ENCODE assay signal across 19 mouse cellular contexts in the genomic region with DNA sequence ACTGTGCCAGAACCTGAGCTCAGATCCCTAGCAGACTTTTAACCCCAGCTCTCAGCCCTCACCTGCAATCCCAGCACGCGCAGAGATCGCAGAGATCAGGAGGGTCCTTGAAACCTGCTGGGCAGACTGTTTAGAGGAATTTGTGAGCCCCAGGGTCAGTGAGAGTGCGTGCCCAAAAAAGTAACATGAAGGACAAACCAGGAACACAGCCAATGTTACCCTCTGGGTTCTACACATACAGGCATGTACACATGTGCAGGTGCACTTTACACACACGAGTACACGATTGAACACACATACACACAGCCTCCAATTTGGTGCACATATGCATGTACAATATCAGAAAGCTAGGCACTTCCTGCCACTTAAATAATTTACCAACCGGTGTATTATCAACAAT.
A peak's percentile ranks its signal among the peaks of the same experiment; 100 is the strongest.
DNase-seq lines count a peak whose midpoint lies in the region; ATAC-seq lines count a peak whose summit lies in the region.
"Had no signal": no experiment of that assay in that cellular context is flagged by ENCODE, and none has a peak within 500 bp of the region (broad histone marks: within the 10 kb centered on the region; RNA-seq: fewer than 3 reads in every experiment).

No protein-coding gene starts in this region.

- no peak overlapping the region for H3K9ac ChIP-seq in hindbrain, embryonic 15.5 days
- H3K9ac ChIP-seq in midbrain, embryonic 15.5 days = no peak overlapping the region
- H3K9ac ChIP-seq: embryonic facial prominence, embryonic 12.5 days; forebrain, postnatal 0 days; heart, embryonic 15.5 days; limb, embryonic 15.5 days; liver, postnatal 0 days; stomach, embryonic 15.5 days had no signal

- H3K27ac ChIP-seq in hindbrain, embryonic 10.5 days = peak overlapping the region; percentile 56
- H3K27ac ChIP-seq in hindbrain, embryonic 15.5 days (replicated peaks) = peak overlapping the region; percentile 74
- peak overlapping the region; percentile 71 for H3K27ac ChIP-seq in midbrain, embryonic 15.5 days
- H3K27ac ChIP-seq: embryonic facial prominence, embryonic 12.5 days; gastrocnemius, adult 2 months; heart, embryonic 15.5 days; limb, embryonic 15.5 days; macrophage; stomach, embryonic 15.5 days had no signal

- 35% methylated on average over 7 of the region's 7 CpGs for WGBS in hindbrain, embryonic 10.5 days
- 37% methylated on average over 7 of the region's 7 CpGs for WGBS in hindbrain, embryonic 15.5 days
- WGBS in midbrain, embryonic 15.5 days = 48% methylated on average over 7 of the region's 7 CpGs

- H3K36me3 ChIP-seq in hindbrain, embryonic 10.5 days = no peaks in the 10 kb centered on the region
- no peaks in the 10 kb centered on the region for H3K36me3 ChIP-seq in hindbrain, embryonic 15.5 days
- H3K36me3 ChIP-seq in midbrain, embryonic 15.5 days (replicated peaks) = no peaks in the 10 kb centered on the region
- H3K36me3 ChIP-seq: embryonic facial prominence, embryonic 12.5 days; heart, embryonic 15.5 days; limb, embryonic 15.5 days; stomach, embryonic 15.5 days had no signal

- peaks cover 20% of the 10 kb centered on the region for H3K4me1 ChIP-seq in hindbrain, embryonic 10.5 days (replicated peaks)
- H3K4me1 ChIP-seq in hindbrain, embryonic 15.5 days (replicated peaks) = peaks cover 21% of the 10 kb centered on the region
- peaks cover 22% of the 10 kb centered on the region for H3K4me1 ChIP-seq in midbrain, embryonic 15.5 days
- H3K4me1 ChIP-seq: embryonic facial prominence, embryonic 12.5 days; limb, embryonic 15.5 days; stomach, embryonic 15.5 days had no signal

- no peaks in the 10 kb centered on the region for H3K27me3 ChIP-seq in hindbrain, embryonic 10.5 days (ENCODE audit: insufficient read depth, poor library complexity, severe bottlenecking)
- H3K27me3 ChIP-seq in hindbrain, embryonic 15.5 days = no peaks in the 10 kb centered on the region
- H3K27me3 ChIP-seq in midbrain, embryonic 15.5 days (replicated peaks) = no peaks in the 10 kb centered on the region
- H3K27me3 ChIP-seq: embryonic facial prominence, embryonic 12.5 days; heart, embryonic 15.5 days; limb, embryonic 15.5 days; stomach, embryonic 15.5 days had no signal

- DNase-seq in embryo, embryonic 10.5 days (ENCODE audit: low spot score) = peak; percentile 3
- no peak for DNase-seq in embryo, embryonic 9.5 days (ENCODE audit: extremely low spot score)
- DNase-seq in hindbrain, embryonic 10.5 days (ENCODE audit: low spot score) = no peak
- DNase-seq in thymus, postnatal 10 days (ENCODE audit: low spot score in 2 of 2) = no peak
- no peak for DNase-seq in right cerebral cortex, adult 18-20 months
- DNase-seq: kidney, adult 8-10 months; liver, postnatal 0 days; spleen, adult 18-20 months; thymus, postnatal 14 days had no signal

- no peak overlapping the region for H3K4me2 ChIP-seq in hindbrain, embryonic 15.5 days
- no peak overlapping the region for H3K4me2 ChIP-seq in midbrain, embryonic 15.5 days
- H3K4me2 ChIP-seq: embryonic facial prominence, embryonic 12.5 days; heart, embryonic 15.5 days; limb, embryonic 15.5 days; stomach, embryonic 15.5 days had no signal

- H3K4me3 ChIP-seq in hindbrain, embryonic 10.5 days = no peak overlapping the region
- no peak overlapping the region for H3K4me3 ChIP-seq in hindbrain, embryonic 15.5 days
- H3K4me3 ChIP-seq in midbrain, embryonic 15.5 days = no peak overlapping the region
- H3K4me3 ChIP-seq: embryonic facial prominence, embryonic 12.5 days; gastrocnemius, adult 2 months; heart, embryonic 15.5 days; limb, embryonic 15.5 days; stomach, embryonic 15.5 days had no signal

- H3K9me3 ChIP-seq in hindbrain, embryonic 10.5 days = no peaks in the 10 kb centered on the region
- no peaks in the 10 kb centered on the region for H3K9me3 ChIP-seq in hindbrain, embryonic 15.5 days
- no peaks in the 10 kb centered on the region for H3K9me3 ChIP-seq in midbrain, embryonic 15.5 days
- H3K9me3 ChIP-seq: embryonic facial prominence, embryonic 12.5 days; heart, embryonic 15.5 days; limb, embryonic 15.5 days; stomach, embryonic 15.5 days had no signal

- 0 out of 2 replicates have a peak, but pooled peaks have one; percentile 31 for ATAC-seq in hindbrain, embryonic 15.5 days (ENCODE audit: low FRiP score, low read depth)
- ATAC-seq in midbrain, embryonic 15.5 days (replicated peaks) = no peak
- no peak for ATAC-seq in CD4-positive, CD25-positive, alpha-beta regulatory T cell, adult 4 months
- ATAC-seq: liver, postnatal 0 days had no signal
